Mouse (Mus musculus) erythroblast, embryonic 14.5 days (primary cell): ENCODE results near the gene Usp21.

Experiments used
- GATA1 ChIP-seq: IDR thresholded peaks from 2 replicates; pipeline ENCODE4 v1.6.1; 2012; ENCODE audit warnings: low read length, inconsistent platforms, mixed read lengths
- TAL1 ChIP-seq: IDR thresholded peaks from 3 replicates; pipeline ENCODE4 v1.6.1; 2012; ENCODE audit warnings: low read length, inconsistent platforms, mixed read lengths

DNA sequence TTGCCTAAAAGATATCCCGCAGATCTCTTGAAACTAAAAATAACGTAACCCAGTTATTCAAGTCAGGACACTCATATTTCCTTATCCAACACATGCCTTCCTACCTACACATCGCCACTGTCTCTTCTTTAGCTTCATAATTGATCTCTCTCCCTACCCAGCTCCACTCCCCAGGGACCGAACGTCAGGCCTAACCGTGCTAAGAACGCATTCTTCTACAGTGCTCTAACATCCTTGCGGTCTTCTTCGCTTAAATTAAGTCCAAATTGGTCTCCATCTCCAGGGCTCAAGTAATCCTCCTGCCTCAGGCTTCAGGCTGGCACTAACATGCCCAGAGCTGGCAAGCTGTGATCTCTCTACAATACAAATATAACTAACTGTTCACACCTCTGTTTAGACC is 40.5 kb upstream of the Usp21 start:
- TF ChIP-seq TAL1 = no peak
- no peak for TF ChIP-seq GATA1
